Mouse (Mus musculus) lung, embryonic 16.5 days (tissue): Measurements from ENCODE around the gene Park7. TPM values are rescaled to one million over a fixed set of nuclear protein-coding genes. Genes with fewer than 3 reads are reported as not detected.
"Not testable (repeated sequence)": the region's sequence is repeated elsewhere in the genome, so short reads cannot be mapped to it uniquely, and the experiment has no call there.

Experiments
- ATAC-seq: fragments of 200-750 bp; cut with Nextera tagmentation; 2 replicates; pipeline ENCODE4 v1.8.0; 2017; ENCODE audit warnings: low read depth, mild to moderate bottlenecking, moderate library complexity
- H3K27ac ChIP-seq: fragments of 300-500 bp; sonication (generic); 2 replicates; pipeline ENCODE4 v1.5.1; 2014; ENCODE audit warnings: mild to moderate bottlenecking, control low read depth, low read length
- H3K27me3 ChIP-seq: fragments of 300-500 bp; sonication (generic); 2 replicates; pipeline ENCODE4 v1.6.1; 2014; ENCODE audit warnings: low read depth, low read length, mixed read lengths; ENCODE audit not compliant: control insufficient read depth, insufficient read depth
- H3K36me3 ChIP-seq: fragments of 300-500 bp; sonication (generic); 2 replicates; pipeline ENCODE4 v1.6.1; 2014; ENCODE audit warnings: low read length; ENCODE audit not compliant: control insufficient read depth, insufficient read depth
- H3K4me1 ChIP-seq: fragments of 300-500 bp; sonication (generic); replicated peaks from 2 replicates; pipeline ENCODE4 v1.6.1; 2014; ENCODE audit warnings: low read length, mixed read lengths; ENCODE audit not compliant: control insufficient read depth, insufficient read depth
- H3K4me2 ChIP-seq: fragments of 300-500 bp; sonication (generic); 2 replicates; pipeline ENCODE4 v1.6.1; 2014; ENCODE audit warnings: low read depth, low read length, control low read depth
- H3K4me3 ChIP-seq: fragments of 300-500 bp; sonication (generic); 2 replicates; pipeline ENCODE4 v1.5.1; 2014; ENCODE audit warnings: mild to moderate bottlenecking, low read length, control low read depth
- H3K9ac ChIP-seq: fragments of 300-500 bp; sonication (generic); 2 replicates; pipeline ENCODE4 v1.6.1; 2014; ENCODE audit warnings: low read length, control low read depth
- H3K9me3 ChIP-seq: fragments of 300-500 bp; sonication (generic); 2 replicates; pipeline ENCODE4 v1.6.1; 2016; ENCODE audit warnings: low read length; ENCODE audit not compliant: control insufficient read depth
- WGBS: fragments of 180-500 bp; shearing (Covaris S2); extraction: QIAGEN DNeasy Blood & Tissue Kit; methylation state at CpG from one replicate; pipeline ENCODE4 v1.1.7; 2014; 5-methylcytosine and 5-hydroxymethylcytosine counted together
- polyA plus RNA-seq: library from polyadenylated mRNA; unstranded; fragments of >200 nt; fragmentation: Nextera tagmentation; extraction: Ambion mirVana; gene quantifications from 2 replicates; pipeline ENCODE4 v1.2.1, GENCODE M21; 2015

Gene Park7
- polyA plus RNA-seq, 1 experiment from 2014 or later = 403 TPM

DNA sequence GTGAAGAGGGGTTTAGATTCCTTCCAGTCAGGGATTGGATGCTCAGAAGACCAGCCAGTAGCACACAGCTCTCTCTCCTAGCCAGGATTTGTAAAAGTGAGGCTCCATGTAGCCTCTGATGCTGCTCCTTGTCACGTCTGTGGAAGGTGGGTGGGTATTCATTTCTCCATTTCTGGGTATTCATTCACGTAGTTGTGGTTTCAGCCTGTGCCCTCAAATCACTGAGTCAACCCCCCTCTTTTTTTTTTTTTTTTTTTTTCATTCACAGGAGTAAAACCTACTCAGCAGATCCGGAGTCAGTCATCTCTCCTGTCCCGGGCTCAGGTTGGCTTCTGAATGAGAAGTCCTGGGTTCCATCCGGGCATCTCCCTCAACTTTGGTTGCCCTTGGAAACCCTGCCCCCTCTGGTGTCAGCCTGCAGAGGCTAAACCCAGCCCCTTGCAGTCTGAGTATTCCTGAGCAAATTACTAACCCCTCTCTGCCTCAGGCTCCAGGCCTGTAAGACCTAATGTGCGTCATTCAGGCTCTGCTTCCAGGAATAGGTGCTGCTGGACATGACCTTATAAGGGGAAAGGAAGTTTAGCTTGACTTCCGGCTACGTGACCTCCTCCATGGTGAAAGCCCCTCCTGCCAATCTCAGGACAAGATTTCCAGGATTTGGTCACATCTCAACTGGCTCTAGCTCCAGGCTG lies 3.2 kb upstream of the Park7 start:
- ATAC-seq = no peak
- H3K27ac ChIP-seq = no peak overlapping the region
- H3K4me2 ChIP-seq = no peak overlapping the region
- no peaks in the 10 kb centered on the region for H3K27me3 ChIP-seq
- H3K4me3 ChIP-seq = no peak overlapping the region
- WGBS = 69% methylated on average over 8 of the region's 8 CpGs
- no peaks in the 10 kb centered on the region for H3K9me3 ChIP-seq
- H3K36me3 ChIP-seq = no peaks in the 10 kb centered on the region
- H3K9ac ChIP-seq = no peak overlapping the region
- peaks cover 13% of the 10 kb centered on the region for H3K4me1 ChIP-seq

DNA sequence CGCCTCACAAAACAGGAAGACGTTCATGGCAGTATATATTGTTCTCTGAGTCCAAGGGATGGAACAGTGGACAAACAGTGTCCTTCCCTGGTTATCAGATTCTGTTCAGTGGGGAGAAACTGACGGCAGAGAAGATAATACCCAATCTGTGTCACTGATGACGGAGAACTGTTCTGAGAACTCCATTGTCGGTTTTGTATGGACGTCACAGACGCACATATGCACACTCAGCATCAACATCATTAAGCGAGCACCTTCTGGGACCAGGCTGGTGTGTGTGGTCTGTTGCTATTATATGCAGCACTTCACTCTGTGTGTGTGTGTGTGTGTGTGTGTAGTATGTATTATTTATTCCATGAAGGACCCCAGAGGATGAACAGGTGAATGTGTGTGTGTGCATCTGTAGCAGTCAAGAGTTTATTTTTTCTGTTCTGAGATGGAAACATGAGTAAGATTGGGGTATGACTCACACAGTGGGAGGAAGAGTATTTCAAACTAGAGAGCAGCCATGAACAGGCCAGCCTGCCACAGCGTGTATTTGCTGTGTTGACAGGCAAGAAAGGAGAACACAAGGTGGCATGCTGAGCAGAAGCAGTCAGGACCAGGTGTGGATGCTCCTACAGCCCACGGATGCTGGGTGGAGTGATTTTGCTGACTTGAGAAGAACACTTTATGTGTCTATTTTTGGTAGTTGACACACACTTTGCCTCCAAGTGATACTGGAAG lies 1.1 kb upstream of the Park7 start:
- Histone ChIP-seq H3K4me3 (peak overlapping the region; percentile 68), H3K9ac (peak overlapping the region; percentile 86), H3K4me2 (peak overlapping the region; percentile 69), H3K27me3 (no peaks in the 10 kb centered on the region), H3K36me3 (no peaks in the 10 kb centered on the region), H3K27ac (peak overlapping the region; percentile 30; the same call in 1 of the 2 replicates), H3K4me1 (peaks cover 13% of the 10 kb centered on the region), H3K9me3 (no peaks in the 10 kb centered on the region)
- ATAC-seq = no peak
- 40% methylated on average over 10 of the region's 10 CpGs for WGBS

DNA sequence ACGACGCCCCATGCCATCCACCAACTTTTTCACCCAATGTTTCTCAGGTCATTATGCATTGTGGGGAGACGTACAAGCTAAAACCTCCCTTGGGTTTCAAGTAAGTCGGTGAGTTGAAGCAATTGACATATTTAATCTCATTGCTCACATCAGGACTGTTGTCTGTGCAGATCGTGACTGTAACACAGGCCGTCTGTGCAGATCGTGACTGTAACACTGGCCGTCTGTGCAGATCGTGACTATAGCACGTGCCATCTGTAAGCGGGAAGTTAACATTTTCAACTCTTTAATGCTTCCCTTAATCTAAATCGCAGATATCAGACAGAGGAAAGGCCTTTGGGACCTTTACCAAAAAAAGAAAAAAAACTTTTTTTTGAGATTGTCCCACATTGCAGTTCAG lies 494 bp downstream of the Park7 start:
- WGBS = 11% methylated on average over 12 of the region's 12 CpGs

DNA sequence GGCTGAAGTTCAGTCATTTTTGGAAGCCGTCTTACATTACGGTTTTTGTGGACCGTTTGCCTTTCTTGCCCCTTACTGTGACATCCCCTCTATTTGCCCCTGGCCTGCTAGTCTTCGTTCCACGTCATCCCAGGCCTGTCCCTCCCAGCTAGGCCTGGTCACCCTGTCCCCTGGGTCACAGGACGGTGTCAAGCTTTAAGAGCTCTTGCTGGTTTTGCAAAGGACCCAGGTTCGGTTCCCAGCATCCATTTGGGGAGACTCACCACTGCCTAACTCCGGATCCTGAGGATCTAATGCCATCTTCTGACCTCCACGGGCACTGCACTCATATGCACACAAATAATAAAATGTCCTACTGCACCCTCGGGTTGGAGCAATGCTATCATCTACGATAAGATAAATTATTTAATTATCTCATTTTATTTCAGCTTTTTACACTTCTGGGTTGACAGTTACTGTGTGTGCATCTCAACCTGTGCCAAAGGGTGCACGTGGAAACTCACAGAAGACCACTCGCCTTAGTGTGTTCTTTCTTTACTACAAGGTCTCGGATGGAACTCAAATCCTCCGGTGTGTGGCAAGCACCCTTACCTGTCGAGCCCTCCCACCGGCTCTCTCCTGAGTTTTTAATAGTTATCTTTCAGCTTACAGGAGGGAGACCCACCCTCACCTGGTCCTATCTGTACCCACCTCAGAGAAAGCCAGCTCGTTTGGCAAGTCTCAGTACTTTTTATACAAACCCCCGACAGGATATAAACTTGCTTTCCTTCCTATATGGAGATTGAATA lies 3.9 kb downstream of the Park7 start:
- Histone ChIP-seq H3K27ac (peak overlapping the region; percentile 67), H3K36me3 (peaks cover 3% of the 10 kb centered on the region; the same call in 1 of the 2 replicates), H3K9me3 (no peaks in the 10 kb centered on the region), H3K27me3 (no peaks in the 10 kb centered on the region), H3K9ac (peak overlapping the region; percentile 59), H3K4me1 (peaks cover 23% of the 10 kb centered on the region), H3K4me2 (peak overlapping the region; percentile 50), H3K4me3 (peak overlapping the region; percentile 96)
- 84% methylated on average over 19 of the region's 19 CpGs for WGBS
- no peak for ATAC-seq

More for the DNA sequence above, 494 bp downstream of the Park7 start:
- H3K36me3 ChIP-seq = no peaks in the 10 kb centered on the region
- no peaks in the 10 kb centered on the region for H3K9me3 ChIP-seq
- ATAC-seq = 0 out of 2 replicates have a peak, but pooled peaks have one; percentile 15
- no peaks in the 10 kb centered on the region for H3K27me3 ChIP-seq
- peak overlapping the region; percentile 86 for H3K9ac ChIP-seq
- H3K4me2 ChIP-seq = peak overlapping the region; percentile 69
- H3K4me1 ChIP-seq = peaks cover 20% of the 10 kb centered on the region
- peak overlapping the region; percentile 94 for H3K27ac ChIP-seq
- peak overlapping the region; percentile 68 for H3K4me3 ChIP-seq

DNA sequence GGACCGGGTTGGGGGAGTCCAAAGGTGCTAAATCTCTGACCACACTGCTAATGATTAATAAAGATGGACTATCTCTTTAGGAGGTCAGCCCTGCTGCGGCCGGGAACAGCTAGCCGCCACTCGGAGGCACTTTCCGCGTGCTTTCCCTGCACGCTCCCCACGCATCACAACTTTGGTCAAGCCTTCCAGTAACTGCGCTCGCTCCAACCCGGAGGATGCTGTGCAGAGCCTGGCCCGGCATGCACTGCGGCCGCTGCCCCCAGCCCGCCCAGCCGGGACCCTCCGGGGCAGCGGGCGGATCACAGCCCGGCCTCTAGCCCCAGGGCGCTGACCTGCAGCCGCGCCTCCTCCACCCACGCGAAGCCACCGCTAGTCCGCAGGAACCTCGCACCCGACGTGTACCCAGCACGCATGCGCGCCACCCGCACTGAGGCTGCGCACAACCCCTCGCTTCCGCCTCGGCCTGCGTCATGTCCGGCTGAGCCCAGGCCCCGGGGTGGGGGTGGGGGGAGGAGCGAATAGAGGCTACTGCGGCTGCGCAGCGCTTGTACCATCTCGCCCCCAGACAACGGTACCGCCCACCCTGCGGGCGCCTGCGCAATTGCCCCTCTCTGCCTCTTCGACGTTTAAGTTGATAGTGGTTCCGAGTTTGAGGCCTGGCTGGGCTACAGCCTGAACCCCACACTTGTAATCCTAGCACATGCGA lies 4.6 kb downstream of the Park7 start:
- H3K4me3 ChIP-seq = peak overlapping the region; percentile 96
- no peaks in the 10 kb centered on the region for H3K27me3 ChIP-seq
- H3K9me3 ChIP-seq = no peaks in the 10 kb centered on the region
- H3K4me2 ChIP-seq = peak overlapping the region; percentile 82
- H3K4me1 ChIP-seq = peaks cover 20% of the 10 kb centered on the region
- H3K9ac ChIP-seq = peak overlapping the region; percentile 96
- peak; percentile 90 for ATAC-seq
- H3K36me3 ChIP-seq = peaks cover 3% of the 10 kb centered on the region; the same call in 1 of the 2 replicates
- peak overlapping the region; percentile 89 for H3K27ac ChIP-seq
- under 1% methylated on average over 55 of the region's 56 CpGs for WGBS

DNA sequence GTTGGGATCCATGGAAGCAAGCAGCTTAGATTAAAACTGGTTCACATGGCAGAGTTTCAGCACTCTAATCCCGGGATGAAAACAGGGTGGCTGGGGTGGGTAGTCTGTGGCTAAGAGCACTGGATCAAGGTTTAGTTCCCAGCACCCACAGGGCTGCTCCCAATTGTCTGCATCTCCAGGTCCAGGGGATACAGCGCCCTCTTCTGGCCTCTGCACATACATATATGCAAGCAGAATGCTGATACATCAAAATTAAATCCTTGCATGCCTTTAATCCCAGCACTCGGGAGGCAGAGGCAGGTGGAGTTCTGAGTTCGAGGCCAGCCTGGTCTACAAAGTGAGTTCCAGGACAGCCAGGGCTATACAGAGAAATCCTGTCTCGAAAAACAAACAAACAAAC lies 5.7 kb downstream of the Park7 start:
- H3K36me3 ChIP-seq = peaks cover 11% of the 10 kb centered on the region
- 70% methylated on average over 5 of the region's 5 CpGs for WGBS
- 0 out of 2 replicates have a peak overlapping the region, but pooled peaks have one; percentile 2 for H3K4me3 ChIP-seq
- H3K9ac ChIP-seq, H3K9me3 ChIP-seq, H3K27ac ChIP-seq, H3K27me3 ChIP-seq, ATAC-seq: not testable (repeated sequence)
- H3K4me2 ChIP-seq = peak overlapping the region; percentile 82
- peaks cover 17% of the 10 kb centered on the region for H3K4me1 ChIP-seq

DNA sequence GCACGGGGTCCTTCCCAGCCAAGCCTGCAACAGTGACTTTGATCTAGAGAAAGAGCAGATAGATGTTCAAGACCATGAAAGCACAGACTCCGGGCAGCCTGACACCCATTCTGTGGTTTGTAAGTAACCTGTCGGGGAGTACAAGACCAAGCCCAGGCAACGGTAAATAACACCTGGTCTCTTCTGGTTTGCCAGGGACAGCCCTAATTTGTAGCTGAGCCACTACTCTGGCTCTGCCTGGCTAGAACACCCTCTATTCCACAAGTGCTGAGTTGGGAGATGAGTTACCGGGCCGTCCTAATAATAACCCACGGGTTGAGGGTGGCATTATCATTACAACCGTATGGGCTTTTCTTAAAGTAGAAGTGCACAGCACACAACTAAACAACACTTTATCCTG lies 7.1 kb downstream of the Park7 start:
- 93% methylated on average over 8 of the region's 8 CpGs for WGBS

DNA sequence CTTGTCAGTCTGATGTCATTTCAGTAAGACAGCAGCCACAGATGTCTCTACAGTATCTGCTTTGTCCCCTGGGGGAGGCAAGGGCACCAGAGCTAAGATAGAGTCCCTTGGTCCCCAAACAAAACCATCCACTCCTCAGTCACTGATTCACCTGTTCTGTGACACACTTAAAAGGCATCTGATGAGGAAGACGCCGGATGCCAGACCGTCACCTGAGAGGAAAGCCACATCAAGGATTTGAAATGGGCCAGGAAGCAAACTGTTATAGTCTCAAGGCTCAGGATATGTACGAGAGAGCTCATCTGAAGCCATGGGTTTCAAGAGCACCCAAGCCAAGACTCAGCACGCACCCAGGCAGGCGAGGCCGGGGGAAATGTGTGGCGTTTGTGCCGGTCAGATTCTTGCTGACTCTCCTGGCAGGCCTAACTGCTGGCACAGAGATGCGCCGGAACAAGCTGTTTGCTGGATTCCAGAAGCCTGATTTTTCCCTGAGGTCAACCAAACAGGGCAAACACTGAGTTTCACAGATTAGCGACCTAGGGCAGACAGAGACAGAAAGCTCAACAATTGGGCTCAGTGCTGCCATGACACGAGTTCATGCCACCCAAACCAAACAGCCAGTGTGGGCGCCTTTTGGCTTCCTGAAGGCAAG lies 11.0 kb downstream of the Park7 start:
- ATAC-seq = no peak
- H3K36me3 ChIP-seq = peaks cover 37% of the 10 kb centered on the region
- H3K4me2 ChIP-seq = no peak overlapping the region
- H3K27me3 ChIP-seq = no peaks in the 10 kb centered on the region
- H3K27ac ChIP-seq = no peak overlapping the region
- 90% methylated on average over 14 of the region's 14 CpGs for WGBS
- no peaks in the 10 kb centered on the region for H3K9me3 ChIP-seq
- H3K9ac ChIP-seq = no peak overlapping the region
- H3K4me1 ChIP-seq = peaks cover 3% of the 10 kb centered on the region; the same call in 1 of the 2 replicates
- H3K4me3 ChIP-seq = no peak overlapping the region

More for the DNA sequence above, 7.1 kb downstream of the Park7 start:
- no peak for ATAC-seq
- Histone ChIP-seq H3K4me2 (no peak overlapping the region), H3K27me3 (no peaks in the 10 kb centered on the region), H3K4me3 (no peak overlapping the region), H3K27ac (no peak overlapping the region), H3K9ac (no peak overlapping the region), H3K36me3 (peaks cover 22% of the 10 kb centered on the region), H3K9me3 (no peaks in the 10 kb centered on the region), H3K4me1 (peaks cover 10% of the 10 kb centered on the region)
